Mouse (Mus musculus): ENCODE results near the gene Rad9b. TPM values are rescaled to one million over a fixed set of nuclear protein-coding genes. Genes with fewer than 3 reads are reported as not detected.

The Rad9b gene
- polyA plus RNA-seq, 1 experiment = 7.2 TPM

DNA sequence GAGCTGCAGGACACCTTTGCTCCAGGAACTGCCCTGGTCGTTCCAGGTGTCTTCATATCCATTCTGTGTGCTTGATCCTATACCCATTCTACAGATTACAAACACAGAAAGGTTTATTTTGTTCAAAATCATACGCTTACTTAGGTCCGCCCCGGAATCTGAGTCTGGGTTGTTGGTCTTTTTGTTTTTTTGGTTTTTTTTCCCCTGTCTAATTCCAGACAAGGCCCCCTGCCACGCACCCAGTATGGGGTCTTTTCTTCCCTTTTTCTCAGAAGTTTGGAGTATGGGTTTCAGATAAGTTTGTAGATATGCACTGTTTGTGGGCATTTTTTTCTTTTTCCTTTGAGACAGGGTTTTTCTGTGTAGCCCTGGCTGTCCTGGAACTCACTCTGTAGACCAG is 18.8 kb upstream of the Rad9b start:
- DNase-seq = no peak
- WGBS = 4% methylated on average over 5 of the region's 5 CpGs
- H3K27ac ChIP-seq (ENCODE audit: control insufficient read depth, insufficient read depth, low read length) = peak overlapping the region; percentile 63
- no peaks in the 10 kb centered on the region for H3K27me3 ChIP-seq (ENCODE audit: control insufficient read depth, insufficient read depth, low read length)
- H3K4me3 ChIP-seq (ENCODE audit: control insufficient read depth, insufficient read depth, low read length) = peak overlapping the region; percentile 66
- H3K36me3 ChIP-seq (ENCODE audit: control insufficient read depth, insufficient read depth, low read length) = peaks cover 11% of the 10 kb centered on the region
- TF ChIP-seq CTCF (IDR thresholded peaks at IDR 0.05; ENCODE audit: borderline replicate concordance, control insufficient read depth, extremely low read depth, insufficient read depth, low read length, poor library complexity) = no peak
- no peak for TF ChIP-seq POLR2A (IDR thresholded peaks at IDR 0.05; ENCODE audit: control insufficient read depth, extremely low read depth, insufficient read depth, low read length, poor library complexity)
- peaks cover 2% of the 10 kb centered on the region; the same call in 1 of the 2 replicates for H3K4me1 ChIP-seq (replicated peaks; ENCODE audit: control insufficient read depth, insufficient read depth, low read length)

DNA sequence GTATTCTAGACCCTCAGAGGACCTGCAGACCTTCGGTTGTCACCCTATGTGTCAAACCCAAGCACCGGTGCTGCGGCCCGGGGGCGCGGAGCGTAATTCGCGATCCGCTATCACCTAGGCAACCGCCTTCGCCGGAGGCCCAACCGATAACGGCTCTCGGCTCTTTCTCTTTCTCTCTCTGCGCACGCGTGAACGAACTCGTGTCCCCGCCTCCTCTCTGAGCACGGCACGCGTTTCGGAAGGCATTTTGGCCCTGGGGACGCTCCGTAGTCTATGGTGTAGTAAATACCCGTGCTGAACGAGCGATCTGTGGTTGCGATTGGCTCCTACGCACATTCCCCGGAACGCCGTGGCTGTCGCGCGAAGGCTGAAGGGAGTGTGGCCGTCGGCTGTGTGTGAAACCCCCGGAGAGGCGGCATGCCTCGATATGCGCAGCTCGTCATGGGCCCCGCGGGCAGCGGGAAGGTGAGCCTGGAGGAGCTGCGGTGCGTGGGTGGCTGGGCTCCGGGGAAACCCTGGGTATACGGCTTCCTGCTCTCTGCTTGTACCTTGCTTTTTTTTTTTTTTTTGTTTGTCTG is 18.2 kb upstream of the Rad9b start, which contains the start of gene Fam216a:
Gene Fam216a (minus strand): TSS at position 173 of the 578 bp plus-strand sequence.
- DNase-seq = peak; percentile 100
- peak within 1 kb of the TSS; percentile 85 for H3K27ac ChIP-seq (ENCODE audit: control insufficient read depth, insufficient read depth, low read length)
- H3K36me3 ChIP-seq (ENCODE audit: control insufficient read depth, insufficient read depth, low read length) = peaks cover 17% of the 10 kb centered on the region
- WGBS = under 1% methylated on average over 53 of the region's 53 CpGs
- TF ChIP-seq CTCF (IDR thresholded peaks at IDR 0.05; ENCODE audit: borderline replicate concordance, control insufficient read depth, extremely low read depth, insufficient read depth, low read length, poor library complexity) (0 out of 2 replicates have a peak, but pooled peaks have one; percentile 47), POLR2A (IDR thresholded peaks at IDR 0.05; ENCODE audit: control insufficient read depth, extremely low read depth, insufficient read depth, low read length, poor library complexity) (peak; percentile 54; the same call in 1 of the 2 replicates)
- peaks cover 2% of the 10 kb centered on the region; the same call in 1 of the 2 replicates for H3K4me1 ChIP-seq (replicated peaks; ENCODE audit: control insufficient read depth, insufficient read depth, low read length)
- no peaks in the 10 kb centered on the region for H3K27me3 ChIP-seq (ENCODE audit: control insufficient read depth, insufficient read depth, low read length)
- H3K4me3 ChIP-seq (ENCODE audit: control insufficient read depth, insufficient read depth, low read length) = peak within 1 kb of the TSS; percentile 91

DNA sequence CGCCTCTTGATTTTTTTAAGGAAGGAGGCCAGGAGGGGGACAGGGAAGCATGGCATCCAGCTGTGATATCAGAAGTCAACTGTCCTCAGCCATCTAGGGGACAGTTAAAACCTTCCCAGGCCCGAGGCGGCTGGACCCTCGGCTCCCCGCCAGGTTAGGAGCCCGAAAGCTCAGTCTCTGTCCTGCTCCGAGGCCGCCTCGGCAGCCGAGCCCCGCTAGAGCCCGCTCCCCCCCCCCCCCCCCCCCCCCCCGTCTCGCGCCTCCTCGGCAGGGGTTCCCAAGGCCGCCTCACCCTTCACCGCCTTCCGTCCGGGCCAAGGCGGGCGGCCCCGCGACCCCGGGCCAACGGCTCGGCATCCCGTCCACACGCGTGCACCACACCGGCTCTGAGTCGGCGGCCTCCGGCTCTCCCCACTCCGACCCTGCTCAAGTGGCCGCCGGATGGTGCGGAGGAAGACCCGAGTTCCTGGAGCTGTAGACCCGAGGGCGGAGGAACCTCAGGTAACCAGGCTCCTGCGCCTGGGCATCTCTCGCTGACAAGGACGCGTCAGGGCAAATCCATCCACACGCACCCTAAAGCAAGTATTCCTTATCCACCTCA is 17.7 kb upstream of the Rad9b start, which contains the start of gene Gpn3:
Gene Gpn3 (plus strand): TSS at position 286 of the 601 bp plus-strand sequence.
- DNase-seq = no peak
- Histone ChIP-seq H3K4me3 (ENCODE audit: control insufficient read depth, insufficient read depth, low read length) (peak within 1 kb of the TSS; percentile 91), H3K4me1 (replicated peaks; ENCODE audit: control insufficient read depth, insufficient read depth, low read length) (peaks cover 2% of the 10 kb centered on the region; the same call in 1 of the 2 replicates), H3K27ac (ENCODE audit: control insufficient read depth, insufficient read depth, low read length) (peak within 1 kb of the TSS; percentile 85), H3K36me3 (ENCODE audit: control insufficient read depth, insufficient read depth, low read length) (peaks cover 23% of the 10 kb centered on the region), H3K27me3 (ENCODE audit: control insufficient read depth, insufficient read depth, low read length) (no peaks in the 10 kb centered on the region)
- WGBS = 3% methylated on average over 28 of the region's 46 CpGs
- TF ChIP-seq POLR2A (IDR thresholded peaks at IDR 0.05; ENCODE audit: control insufficient read depth, extremely low read depth, insufficient read depth, low read length, poor library complexity) (no peak), CTCF (IDR thresholded peaks at IDR 0.05; ENCODE audit: borderline replicate concordance, control insufficient read depth, extremely low read depth, insufficient read depth, low read length, poor library complexity) (no peak)

DNA sequence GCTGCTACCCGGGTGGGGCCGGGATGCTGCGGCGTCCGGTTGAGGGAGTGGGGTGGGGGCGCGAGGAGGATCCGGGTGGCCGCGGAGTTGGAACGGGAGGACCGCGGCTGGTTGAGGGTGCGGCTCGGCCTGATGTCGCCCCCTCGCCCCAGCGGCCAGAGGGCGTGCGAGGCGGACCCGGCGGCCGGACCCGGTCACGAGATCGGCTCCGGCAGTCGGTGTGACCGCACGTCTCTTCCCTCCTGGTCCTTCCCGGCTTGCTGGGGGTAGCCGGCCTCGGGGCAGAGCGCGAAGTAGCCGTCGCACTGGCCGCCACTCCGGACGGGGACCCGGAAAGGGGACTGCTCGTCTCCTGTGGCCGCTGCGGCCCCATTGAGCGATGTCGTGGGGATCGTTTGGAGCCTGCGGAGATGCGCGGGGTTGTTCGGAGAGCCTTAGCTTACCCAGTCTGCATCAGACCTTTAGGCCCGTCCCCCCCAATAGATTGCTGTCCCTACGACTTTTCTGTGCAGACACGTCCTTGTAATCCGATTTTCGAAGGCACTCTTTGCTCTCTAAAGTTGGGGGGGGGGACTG is 547 bp upstream of the Rad9b start:
- Histone ChIP-seq H3K4me1 (replicated peaks; ENCODE audit: control insufficient read depth, insufficient read depth, low read length) (peaks cover 6% of the 10 kb centered on the region), H3K27me3 (ENCODE audit: control insufficient read depth, insufficient read depth, low read length) (no peaks in the 10 kb centered on the region), H3K27ac (ENCODE audit: control insufficient read depth, insufficient read depth, low read length) (no peak overlapping the region), H3K4me3 (ENCODE audit: control insufficient read depth, insufficient read depth, low read length) (peak overlapping the region; percentile 78), H3K36me3 (ENCODE audit: control insufficient read depth, insufficient read depth, low read length) (no peaks in the 10 kb centered on the region; the same call in 1 of the 2 replicates)
- no peak for DNase-seq
- WGBS = under 1% methylated on average over 57 of the region's 57 CpGs
- TF ChIP-seq POLR2A (IDR thresholded peaks at IDR 0.05; ENCODE audit: control insufficient read depth, extremely low read depth, insufficient read depth, low read length, poor library complexity) (no peak), CTCF (IDR thresholded peaks at IDR 0.05; ENCODE audit: borderline replicate concordance, control insufficient read depth, extremely low read depth, insufficient read depth, low read length, poor library complexity) (no peak)

DNA sequence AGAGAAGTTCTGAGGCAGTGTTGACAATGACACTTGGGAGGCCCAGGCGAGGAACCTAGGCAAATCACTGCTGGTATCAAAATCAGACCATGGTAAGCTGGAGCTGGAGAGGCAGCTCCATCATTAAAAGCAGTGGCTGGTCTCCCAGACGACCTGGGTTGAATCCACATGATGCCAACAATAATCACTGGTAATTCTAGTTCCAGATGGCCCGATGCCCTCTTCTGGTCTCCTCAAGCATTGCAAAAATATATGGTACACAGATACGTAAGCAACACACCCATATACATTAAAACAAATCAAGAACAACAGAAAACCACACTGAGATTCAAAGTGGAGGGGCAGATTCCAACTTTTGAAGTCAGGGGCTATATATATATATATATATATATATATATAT is 8.3 kb downstream of the Rad9b start:
- Histone ChIP-seq H3K27me3 (ENCODE audit: control insufficient read depth, insufficient read depth, low read length) (no peaks in the 10 kb centered on the region), H3K4me1 (replicated peaks; ENCODE audit: control insufficient read depth, insufficient read depth, low read length) (no peaks in the 10 kb centered on the region), H3K27ac (ENCODE audit: control insufficient read depth, insufficient read depth, low read length) (no peak overlapping the region), H3K4me3 (ENCODE audit: control insufficient read depth, insufficient read depth, low read length) (no peak overlapping the region), H3K36me3 (ENCODE audit: control insufficient read depth, insufficient read depth, low read length) (no peaks in the 10 kb centered on the region)
- 97% methylated on average over 4 of the region's 4 CpGs for WGBS
- no peak for DNase-seq
- no peak for TF ChIP-seq CTCF (IDR thresholded peaks at IDR 0.05; ENCODE audit: borderline replicate concordance, control insufficient read depth, extremely low read depth, insufficient read depth, low read length, poor library complexity)
- no peak for TF ChIP-seq POLR2A (IDR thresholded peaks at IDR 0.05; ENCODE audit: control insufficient read depth, extremely low read depth, insufficient read depth, low read length, poor library complexity)

DNA sequence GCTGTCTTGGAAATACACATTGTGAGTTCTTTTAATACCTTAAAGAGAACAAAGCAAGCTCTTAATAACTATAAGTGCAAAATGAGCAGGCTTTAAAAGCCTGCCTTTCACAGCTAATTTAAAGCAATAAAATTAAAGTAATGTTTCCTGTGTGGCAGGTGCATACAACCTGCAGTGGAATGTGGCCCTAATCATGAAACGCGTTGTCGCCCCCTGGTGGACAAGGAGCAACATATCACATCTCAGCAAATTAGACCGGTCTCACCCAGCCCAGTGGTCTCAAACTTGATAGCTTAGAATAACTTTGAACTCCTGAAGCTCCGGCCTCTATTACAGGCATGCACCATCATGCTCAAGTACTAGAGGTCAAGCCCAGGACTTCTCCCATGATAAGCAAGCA is 9.8 kb downstream of the Rad9b start:
- TF ChIP-seq POLR2A (IDR thresholded peaks at IDR 0.05; ENCODE audit: control insufficient read depth, extremely low read depth, insufficient read depth, low read length, poor library complexity) (no peak), CTCF (IDR thresholded peaks at IDR 0.05; ENCODE audit: borderline replicate concordance, control insufficient read depth, extremely low read depth, insufficient read depth, low read length, poor library complexity) (peak; percentile 44; the same call in 1 of the 2 replicates)
- Histone ChIP-seq H3K36me3 (ENCODE audit: control insufficient read depth, insufficient read depth, low read length) (no peaks in the 10 kb centered on the region), H3K27me3 (ENCODE audit: control insufficient read depth, insufficient read depth, low read length) (no peaks in the 10 kb centered on the region), H3K4me3 (ENCODE audit: control insufficient read depth, insufficient read depth, low read length) (no peak overlapping the region), H3K27ac (ENCODE audit: control insufficient read depth, insufficient read depth, low read length) (no peak overlapping the region), H3K4me1 (replicated peaks; ENCODE audit: control insufficient read depth, insufficient read depth, low read length) (no peaks in the 10 kb centered on the region)
- peak; percentile 87 for DNase-seq
- WGBS = 5% methylated on average over 5 of the region's 5 CpGs

Measured in thymus, adult 2 months (tissue).